Mouse (Mus musculus) ES-CJ7 (cell line): ENCODE results near the gene Gm3542.
"Not testable (repeated sequence)": the region's sequence is repeated elsewhere in the genome, so short reads cannot be mapped to it uniquely, and the experiment has no call there.

ENCODE experiments used
- DNase-seq: peaks from one replicate; pipeline ENCODE4 v3.0.0; 2011; ENCODE audit warnings: low read depth, low spot score

The Gm3542 gene

GRCm38 (mm10) chr14:5334828-5335227 is at the start of gene Gm3542:
Gm3542 (minus strand) TSS chr14:5334928.
- not testable (repeated sequence) for DNase-seq
